Mouse (Mus musculus): ENCODE results near the gene Bmf.

Gene Bmf

GRCm38 (mm10) chr2:118543893-118544799 is 5.3 kb downstream of the Bmf start:
- DNase-seq = peak; percentile 79 to 85

- DNase-seq = peak; percentile 38 to 47
Measured at GRCm38 (mm10) chr2:118542971-118543573, 6.4 kb downstream of the Bmf start.

DNA sequence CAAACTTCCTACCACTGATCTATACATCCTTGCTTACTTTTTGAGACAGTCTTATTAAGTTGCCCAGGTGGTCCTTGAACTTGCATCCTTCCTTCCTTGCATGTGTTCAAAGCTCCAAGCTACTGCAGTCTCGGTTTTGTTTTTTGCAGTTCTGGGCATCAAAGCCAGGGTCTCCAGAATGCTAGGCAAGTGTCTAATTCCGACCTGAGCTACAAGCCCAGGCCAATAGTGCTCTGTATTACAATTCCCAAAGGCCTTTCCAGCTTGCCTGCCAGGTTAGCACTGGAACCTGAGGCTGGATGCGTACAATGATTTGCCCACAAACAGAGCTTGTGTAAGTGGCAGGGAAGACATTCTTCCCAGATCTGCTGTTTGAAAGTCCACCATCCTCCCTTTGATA is 7.8 kb downstream of the Bmf start:
- DNase-seq = no peak

GRCm38 (mm10) chr2:118540691-118541117 is 8.8 kb downstream of the Bmf start:
- DNase-seq = peak; percentile 55 to 62

GRCm38 (mm10) chr2:118539881-118540516 is 9.5 kb downstream of the Bmf start:
- no peak for DNase-seq

DNA sequence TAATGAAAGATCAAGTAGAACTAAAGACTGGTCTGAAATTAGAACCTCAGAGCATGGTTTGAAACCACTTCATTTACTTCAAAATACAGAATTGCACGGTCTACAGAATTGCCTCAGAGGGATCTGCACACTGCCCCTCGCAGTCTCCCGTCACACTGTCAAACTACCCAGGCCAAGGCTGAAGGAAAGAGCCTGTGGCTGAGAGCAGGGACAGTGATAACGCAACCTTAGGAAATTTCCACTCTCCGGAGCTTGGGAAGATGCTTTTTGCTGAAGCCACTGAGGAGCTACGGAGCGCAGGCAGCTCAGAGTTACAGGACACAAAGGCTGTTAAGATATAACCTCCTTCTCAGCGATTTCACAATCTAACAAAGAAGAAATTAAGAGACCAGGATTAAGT is 10.4 kb downstream of the Bmf start:
- DNase-seq = no peak

GRCm38 (mm10) chr2:118537226-118537625 is 12.3 kb downstream of the Bmf start:
- no peak for DNase-seq

GRCm38 (mm10) chr2:118536553-118536952 is 12.9 kb downstream of the Bmf start:
- DNase-seq = no peak

GRCm38 (mm10) chr2:118536111-118536510 is 13.4 kb downstream of the Bmf start:
- no peak for DNase-seq

GRCm38 (mm10) chr2:118533969-118534368 is 15.5 kb downstream of the Bmf start:
- DNase-seq = peak; percentile 46 to 49

- DNase-seq = no peak
Measured at GRCm38 (mm10) chr2:118532855-118533675, 16.4 kb downstream of the Bmf start.

DNA sequence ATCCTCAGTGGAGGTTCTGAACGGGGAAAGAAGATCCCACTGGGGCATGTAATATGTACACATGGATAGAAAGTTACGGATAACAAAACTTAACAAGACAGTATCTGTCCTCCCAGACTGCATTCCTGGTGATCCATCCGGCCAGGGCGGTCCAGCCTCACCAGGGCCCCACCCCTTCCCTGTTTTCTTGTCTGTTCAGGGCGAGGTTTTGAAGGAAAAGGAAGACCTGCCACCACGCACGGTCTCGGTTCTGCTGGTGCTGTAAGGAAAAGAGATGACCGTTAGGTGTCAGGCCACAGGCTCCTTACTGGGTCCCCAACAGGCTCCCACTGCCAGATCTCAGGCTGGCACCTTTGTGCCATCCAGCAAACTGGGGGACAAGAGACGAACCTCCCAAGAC is 17.1 kb downstream of the Bmf start:
- no peak for DNase-seq

DNA sequence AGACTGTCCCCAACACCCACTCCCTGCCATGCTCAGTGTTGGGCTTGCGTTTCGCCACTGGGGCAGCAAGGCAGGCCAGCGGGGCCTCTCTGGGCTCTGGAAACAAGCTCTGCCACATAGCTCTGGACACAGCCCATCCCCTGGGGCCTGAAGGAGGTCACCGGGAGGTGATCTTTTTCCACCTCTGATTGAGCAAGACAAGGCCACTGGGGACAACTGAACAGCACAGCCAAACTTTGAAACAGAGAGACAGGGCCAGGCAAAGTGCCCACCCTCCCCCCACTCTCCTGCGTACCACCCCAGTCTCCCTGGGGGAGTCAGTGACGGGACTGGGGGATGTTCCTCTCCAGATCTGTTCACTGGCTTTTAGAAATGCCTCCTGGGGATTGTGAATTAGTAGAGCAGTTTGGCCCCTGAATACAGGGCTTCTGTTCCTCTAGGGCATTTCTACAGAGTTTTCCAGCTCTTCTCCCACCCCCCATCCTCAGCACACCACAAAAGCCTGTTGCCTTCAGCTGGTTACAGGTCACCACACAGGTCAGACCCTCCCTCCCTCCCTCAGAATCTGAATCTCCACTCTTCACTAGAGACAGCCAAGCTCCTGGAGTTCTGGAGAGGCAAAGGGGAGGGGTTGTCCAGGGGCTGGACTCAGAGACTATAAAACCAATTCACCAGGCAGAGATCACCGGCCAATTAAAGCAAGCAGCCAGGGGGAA is 19.9 kb downstream of the Bmf start:
- DNase-seq = no peak

- DNase-seq = no peak
Measured at GRCm38 (mm10) chr2:118526545-118526944, 22.9 kb downstream of the Bmf start.

GRCm38 (mm10) chr2:118524811-118525210 is 24.7 kb downstream of the Bmf start:
- DNase-seq = no peak

DNA sequence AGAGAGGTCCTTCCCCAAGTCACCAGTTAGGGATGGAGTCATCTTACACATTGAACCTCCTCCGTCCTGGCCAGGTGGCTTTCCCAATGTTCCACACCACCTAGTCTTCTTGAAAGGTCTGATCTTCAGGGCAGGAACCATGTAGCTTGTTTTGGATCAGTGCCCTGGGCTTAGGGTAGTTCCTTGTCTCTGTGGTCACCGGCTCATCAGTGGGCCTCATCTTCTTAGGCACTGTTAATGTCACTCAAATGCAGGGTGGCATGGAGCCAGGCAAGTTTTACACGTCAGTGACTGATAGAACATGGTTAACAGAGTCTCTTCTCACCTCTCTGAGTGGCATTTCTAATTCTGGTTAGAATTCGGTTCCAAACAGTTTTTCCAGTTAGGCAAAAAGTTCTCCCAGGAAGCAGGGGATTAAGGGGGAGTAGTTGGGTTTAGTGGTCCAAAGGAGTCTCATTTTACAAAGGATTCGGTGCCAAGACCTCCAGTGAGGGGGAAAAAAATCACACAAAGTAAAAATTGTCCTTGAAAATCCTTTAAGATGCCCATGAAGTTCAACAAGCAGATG is 26.2 kb downstream of the Bmf start:
- DNase-seq = no peak

GRCm38 (mm10) chr2:118522265-118522664 is 27.2 kb downstream of the Bmf start:
- no peak for DNase-seq

- no peak for DNase-seq
Measured at GRCm38 (mm10) chr2:118520042-118520933, 29.2 kb downstream of the Bmf start.

DNA sequence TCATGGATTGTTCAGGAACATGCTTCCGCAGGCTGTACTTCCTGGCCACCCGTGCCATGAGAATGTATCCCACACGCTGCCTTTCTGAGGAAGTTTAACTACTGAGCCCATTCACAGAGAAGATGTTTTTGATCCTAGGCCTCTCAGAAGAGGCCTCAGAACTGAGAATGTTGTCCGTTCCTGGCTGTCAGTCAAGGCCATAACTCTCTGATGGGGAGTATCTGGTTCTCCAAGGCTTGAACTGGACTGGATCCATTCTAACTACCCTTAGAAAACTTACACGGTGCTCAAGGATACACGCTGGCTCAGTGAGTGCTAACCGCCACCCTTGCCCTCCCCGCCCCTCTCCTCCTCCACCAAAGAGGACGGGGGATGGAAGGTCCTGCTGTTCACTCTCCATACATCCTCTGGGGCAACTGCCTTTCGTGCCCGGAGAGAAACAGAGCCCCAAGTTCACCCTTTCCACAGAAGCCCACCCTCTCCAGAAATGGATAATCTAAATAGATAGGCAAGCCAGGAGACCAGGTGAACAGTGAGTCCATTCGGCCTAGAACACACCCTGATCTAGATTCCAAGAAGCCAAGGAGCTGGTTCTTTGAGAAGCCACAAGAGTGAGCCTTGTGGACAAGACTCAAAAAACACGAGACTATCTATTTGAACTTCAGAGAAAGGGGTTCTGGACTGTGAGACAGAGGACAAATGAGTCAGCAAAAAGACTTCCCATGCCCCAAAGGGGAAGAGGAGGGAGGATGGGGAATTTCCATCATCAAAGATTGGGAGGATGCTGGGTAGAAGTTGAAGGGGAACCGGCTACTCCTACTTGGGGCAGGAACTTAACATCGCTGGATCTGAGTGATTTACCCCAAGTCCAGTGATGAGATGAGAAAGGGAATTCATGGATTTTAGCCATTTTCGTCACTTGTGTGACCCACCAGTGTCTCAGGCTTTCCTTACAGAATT is 36.8 kb downstream of the Bmf start:
- DNase-seq = no peak

Data from B cell, adult 2 months (primary cell).